Mouse (Mus musculus) neural tube, embryonic 12.5 days (tissue): Measurements from ENCODE around the gene Tor1aip1. TPM values are rescaled to one million over a fixed set of nuclear protein-coding genes. Genes with fewer than 3 reads are reported as not detected.
"Not testable (repeated sequence)": the region's sequence is repeated elsewhere in the genome, so short reads cannot be mapped to it uniquely, and the experiment has no call there.

ENCODE experiments used
- ATAC-seq: fragments of 200-750 bp; cut with Nextera tagmentation; 2 replicates; pipeline ENCODE4 v1.8.0; 2017; ENCODE audit warnings: low read depth, mild to moderate bottlenecking, moderate TSS enrichment, moderate library complexity; ENCODE audit not compliant: low FRiP score
- H3K27ac ChIP-seq: fragments of 300-500 bp; sonication (generic); 2 replicates; pipeline ENCODE4 v1.5.1; 2016
- H3K27me3 ChIP-seq: fragments of 300-500 bp; sonication (generic); replicated peaks from 2 replicates; pipeline ENCODE4 v1.6.1; 2016; ENCODE audit warnings: mild to moderate bottlenecking
- H3K36me3 ChIP-seq: fragments of 300-500 bp; sonication (generic); 2 replicates; pipeline ENCODE4 v1.6.1; 2016; ENCODE audit warnings: mild to moderate bottlenecking
- H3K4me1 ChIP-seq: fragments of 300-500 bp; sonication (generic); 2 replicates; pipeline ENCODE4 v1.6.1; 2016
- H3K4me2 ChIP-seq: fragments of 300-500 bp; sonication (generic); replicated peaks from 2 replicates; pipeline ENCODE4 v1.6.1; 2016; ENCODE audit warnings: mild to moderate bottlenecking
- H3K4me3 ChIP-seq: fragments of 300-500 bp; sonication (generic); 2 replicates; pipeline ENCODE4 v1.5.1; 2016
- H3K9ac ChIP-seq: fragments of 300-500 bp; sonication (generic); 2 replicates; pipeline ENCODE4 v1.6.1; 2016; ENCODE audit warnings: mild to moderate bottlenecking
- H3K9me3 ChIP-seq: fragments of 300-500 bp; sonication (generic); 2 replicates; pipeline ENCODE4 v1.6.1; 2016; ENCODE audit warnings: mild to moderate bottlenecking
- WGBS: fragments of 180-500 bp; shearing (Covaris S2); methylation state at CpG from one replicate; pipeline ENCODE4 v1.1.7; 2016; 5-methylcytosine and 5-hydroxymethylcytosine counted together
- polyA plus RNA-seq: library from polyadenylated mRNA; unstranded; fragments of >200 nt; fragmentation: Nextera tagmentation; extraction: Ambion mirVana; gene quantifications from 2 replicates; pipeline ENCODE4 v1.2.1, GENCODE M21; 2016

The Tor1aip1 gene
- polyA plus RNA-seq, 1 experiment from 2014 or later, result 28.0 TPM

DNA sequence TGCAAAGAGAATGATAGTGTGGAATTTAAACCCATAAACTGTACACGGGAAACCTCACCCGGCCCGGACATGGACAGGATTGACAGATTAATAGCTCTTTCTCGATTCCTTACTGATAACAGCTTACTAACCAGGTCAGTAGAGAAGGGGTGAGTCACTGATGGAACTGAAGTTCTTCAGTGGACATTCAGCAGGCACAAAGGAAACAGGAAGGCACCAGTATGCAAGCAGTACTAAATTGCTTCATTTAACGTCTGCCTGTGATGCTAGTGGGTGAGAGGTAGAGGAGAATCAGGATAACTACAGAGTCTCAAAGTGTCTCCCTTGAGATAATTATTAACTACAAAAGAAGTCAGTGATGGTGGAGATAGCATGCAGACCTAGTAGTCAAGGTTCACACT is 7.9 kb upstream of the Tor1aip1 start:
- 83% methylated on average over 5 of the region's 5 CpGs for WGBS
- Histone ChIP-seq H3K27me3 (no peaks in the 10 kb centered on the region), H3K4me3 (no peak overlapping the region), H3K36me3 (peaks cover 26% of the 10 kb centered on the region), H3K9me3 (no peaks in the 10 kb centered on the region), H3K27ac (no peak overlapping the region), H3K4me2 (no peak overlapping the region), H3K9ac (no peak overlapping the region), H3K4me1 (peaks cover 12% of the 10 kb centered on the region)
- ATAC-seq, result no peak

DNA sequence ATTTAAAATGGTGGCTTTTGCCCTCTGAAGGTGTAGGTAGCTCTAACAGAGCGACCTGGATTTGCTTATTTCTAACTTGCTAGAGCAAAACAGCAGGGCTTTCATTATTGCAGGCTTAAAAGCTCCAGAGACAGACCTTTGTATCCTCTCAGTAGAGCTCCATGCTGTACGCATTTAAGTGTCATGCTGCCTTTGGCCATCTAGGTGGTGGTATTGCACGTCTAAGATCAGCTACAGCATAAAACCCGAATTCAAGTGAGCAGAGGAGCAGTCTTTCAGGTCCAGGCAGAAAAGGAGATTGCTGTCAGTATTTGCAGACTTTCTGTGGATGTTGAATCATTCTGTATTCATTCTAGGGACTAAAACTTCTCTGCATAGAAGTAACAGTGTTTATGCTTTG is 6.7 kb upstream of the Tor1aip1 start:
- Histone ChIP-seq H3K9ac (no peak overlapping the region), H3K36me3 (peaks cover 21% of the 10 kb centered on the region; the same call in 1 of the 2 replicates), H3K27me3 (no peaks in the 10 kb centered on the region), H3K4me1 (peaks cover 12% of the 10 kb centered on the region), H3K27ac (no peak overlapping the region), H3K4me2 (no peak overlapping the region), H3K9me3 (no peaks in the 10 kb centered on the region), H3K4me3 (no peak overlapping the region)
- ATAC-seq, result no peak
- WGBS, result 30% methylated on average over 4 of the region's 4 CpGs

GRCm38 (mm10) chr1:156042481-156042880 is 6.2 kb upstream of the Tor1aip1 start:
- 92% methylated on average over 5 of the region's 5 CpGs for WGBS
- peak overlapping the region; percentile 59; the same call in 1 of the 2 replicates for H3K4me2 ChIP-seq

GRCm38 (mm10) chr1:156041451-156042241 is 5.4 kb upstream of the Tor1aip1 start:
- H3K4me1 ChIP-seq, result peaks cover 12% of the 10 kb centered on the region
- ATAC-seq, result no peak
- H3K27me3 ChIP-seq, result no peaks in the 10 kb centered on the region
- peak overlapping the region; percentile 59 for H3K4me2 ChIP-seq
- H3K9ac ChIP-seq, result no peak overlapping the region
- H3K4me3 ChIP-seq, result peak overlapping the region; percentile 25
- peaks cover 14% of the 10 kb centered on the region; the same call in 1 of the 2 replicates for H3K36me3 ChIP-seq
- no peak overlapping the region for H3K27ac ChIP-seq
- 47% methylated on average over 7 of the region's 7 CpGs for WGBS
- H3K9me3 ChIP-seq, result no peaks in the 10 kb centered on the region

More at GRCm38 (mm10) chr1:156042481-156042880, 6.2 kb upstream of the Tor1aip1 start:
- no peaks in the 10 kb centered on the region for H3K9me3 ChIP-seq
- peaks cover 12% of the 10 kb centered on the region for H3K4me1 ChIP-seq
- no peak overlapping the region for H3K4me3 ChIP-seq
- H3K27me3 ChIP-seq, result no peaks in the 10 kb centered on the region
- ATAC-seq, result no peak
- no peak overlapping the region for H3K9ac ChIP-seq
- H3K36me3 ChIP-seq, result peaks cover 17% of the 10 kb centered on the region; the same call in 1 of the 2 replicates
- no peak overlapping the region for H3K27ac ChIP-seq

DNA sequence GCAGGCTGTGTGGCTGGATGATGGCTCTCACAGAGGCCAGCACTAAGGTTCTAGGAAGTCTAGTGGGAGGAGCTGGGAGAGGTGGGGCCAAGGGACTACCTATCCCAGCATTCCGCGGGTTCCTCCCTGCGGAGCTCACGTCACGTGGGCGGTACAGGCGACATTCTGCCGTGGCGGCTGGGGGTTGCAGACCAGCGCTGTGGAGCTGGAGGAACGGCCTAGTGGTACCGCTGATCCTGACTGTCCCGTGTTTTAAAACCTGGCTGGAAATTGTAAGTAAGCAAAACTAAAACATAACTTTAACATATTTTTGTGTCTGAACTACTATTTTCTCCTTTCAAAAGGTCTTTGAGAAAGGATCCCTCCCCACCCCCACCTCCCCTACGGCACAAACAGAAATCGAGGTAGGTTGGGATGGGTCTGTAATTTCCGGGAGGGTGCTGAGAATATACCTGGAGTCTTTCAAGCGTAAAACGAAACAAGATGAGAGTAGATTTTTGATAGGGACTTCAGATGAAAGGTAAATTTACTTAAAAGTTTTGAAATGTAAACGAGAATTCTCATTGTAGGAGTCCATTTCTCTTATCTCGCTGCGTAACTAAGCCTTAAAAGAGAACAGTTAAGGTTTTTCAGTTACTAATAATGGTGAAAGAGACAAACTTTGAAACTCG is 4.6 kb upstream of the Tor1aip1 start:
- Histone ChIP-seq H3K9me3 (no peaks in the 10 kb centered on the region), H3K27me3 (no peaks in the 10 kb centered on the region), H3K4me1 (peaks cover 12% of the 10 kb centered on the region), H3K4me3 (peak overlapping the region; percentile 47), H3K4me2 (peak overlapping the region; percentile 59), H3K27ac (no peak overlapping the region), H3K36me3 (peaks cover 8% of the 10 kb centered on the region; the same call in 1 of the 2 replicates), H3K9ac (peak overlapping the region; percentile 47; the same call in 1 of the 2 replicates)
- peak; percentile 83 for ATAC-seq
- 2% methylated on average over 22 of the region's 22 CpGs for WGBS

DNA sequence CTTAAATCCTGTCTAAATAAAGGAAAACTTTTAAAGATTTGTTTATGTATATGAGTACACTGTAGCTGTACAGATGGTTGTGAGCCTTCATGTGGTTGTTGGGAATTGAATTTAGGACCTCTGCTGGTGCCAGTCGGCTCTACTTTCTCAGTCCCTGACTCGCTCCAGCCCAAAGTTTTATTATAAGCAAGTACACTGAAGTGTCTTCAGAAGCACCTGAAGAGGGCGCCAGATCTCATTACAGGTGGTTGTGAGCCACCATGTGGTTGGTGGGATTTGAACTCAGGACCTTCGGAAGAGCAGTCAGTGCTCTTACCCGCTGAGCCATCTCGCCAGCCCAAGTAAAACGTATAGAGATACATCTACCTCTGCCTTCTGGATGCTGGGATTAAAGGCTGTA is 3.7 kb upstream of the Tor1aip1 start:
- not testable (repeated sequence) for H3K4me2 ChIP-seq, H3K27me3 ChIP-seq, H3K9ac ChIP-seq, H3K36me3 ChIP-seq, H3K4me3 ChIP-seq, H3K27ac ChIP-seq, H3K9me3 ChIP-seq, ATAC-seq
- WGBS, result 72% methylated on average over 7 of the region's 7 CpGs
- peaks cover 12% of the 10 kb centered on the region for H3K4me1 ChIP-seq

DNA sequence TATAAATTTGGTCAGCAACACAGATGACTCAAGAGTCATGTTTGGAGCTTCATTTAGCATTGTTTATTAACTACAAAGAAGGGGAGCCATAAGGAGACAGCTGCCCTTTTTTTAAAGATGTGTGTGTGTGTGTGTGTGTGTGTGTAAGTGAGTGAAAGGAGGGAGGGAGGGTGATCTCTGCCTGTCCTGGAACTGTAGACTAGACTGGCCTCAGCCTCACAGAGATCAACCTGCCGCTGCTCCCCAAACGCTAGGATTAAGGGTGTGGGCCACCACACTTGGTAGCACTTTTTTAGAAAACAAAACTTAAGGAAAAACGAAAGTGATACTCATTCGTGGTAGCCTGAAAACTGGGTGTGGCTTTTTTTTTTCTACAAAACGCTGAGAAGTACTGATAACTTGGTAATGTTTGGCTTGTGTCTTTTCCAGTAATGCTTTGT is 884 bp upstream of the Tor1aip1 start:
- no peak overlapping the region for H3K9ac ChIP-seq

DNA sequence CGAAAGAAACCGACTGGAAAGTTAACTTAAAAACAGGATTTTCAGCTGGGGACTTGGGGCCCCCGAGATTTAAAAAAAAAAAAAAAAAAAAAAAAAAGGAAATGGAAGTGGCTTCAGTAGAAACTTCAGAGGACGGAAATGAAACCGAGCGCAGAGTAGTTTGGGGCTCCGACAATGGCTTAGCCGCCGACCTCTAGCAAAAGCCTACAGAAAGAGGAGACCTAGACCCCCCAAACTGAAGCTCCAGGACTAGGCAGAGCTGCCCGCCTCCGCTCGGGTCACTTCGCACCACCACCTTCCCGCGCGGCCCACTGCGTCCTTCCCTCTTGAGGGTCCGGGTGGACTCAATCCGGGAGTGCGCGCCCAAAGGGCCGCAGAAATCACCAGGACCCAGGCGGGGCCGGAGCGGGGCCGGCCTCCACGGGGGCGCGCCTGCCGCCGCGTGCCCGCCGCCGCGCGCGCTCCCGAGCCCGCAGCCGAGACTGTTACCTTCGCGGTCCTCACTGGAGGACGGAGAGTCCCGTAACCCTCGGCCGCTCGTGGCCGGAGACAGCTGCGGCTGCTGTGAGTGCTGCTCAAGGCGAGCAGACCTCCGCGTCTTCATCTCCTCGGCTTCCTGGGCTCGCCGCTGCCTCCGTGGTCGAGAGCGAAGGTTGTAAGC is 881 bp downstream of the Tor1aip1 start, which contains the start of gene Tor1aip2:
Tor1aip2 (plus strand) TSS at position 135 of the 661 bp plus-strand sequence.
- peak within 1 kb of the TSS; percentile 72 for H3K4me2 ChIP-seq
- peak within 1 kb of the TSS; percentile 82 for H3K9ac ChIP-seq
- peak within 1 kb of the TSS; percentile 97 for H3K27ac ChIP-seq
- no peaks in the 10 kb centered on the region for H3K27me3 ChIP-seq
- peaks cover 8% of the 10 kb centered on the region for H3K4me1 ChIP-seq
- peaks cover 28% of the 10 kb centered on the region for H3K36me3 ChIP-seq
- peak; percentile 82 for ATAC-seq
- H3K4me3 ChIP-seq, result peak within 1 kb of the TSS; percentile 67
- no peaks in the 10 kb centered on the region for H3K9me3 ChIP-seq
- WGBS, result under 1% methylated on average over 59 of the region's 59 CpGs

More for the DNA sequence above, 884 bp upstream of the Tor1aip1 start:
- ATAC-seq, result no peak
- no peaks in the 10 kb centered on the region for H3K27me3 ChIP-seq
- no peak overlapping the region for H3K27ac ChIP-seq
- no peaks in the 10 kb centered on the region for H3K9me3 ChIP-seq
- no peak overlapping the region for H3K4me3 ChIP-seq
- WGBS, result 66% methylated on average over 5 of the region's 5 CpGs
- H3K4me2 ChIP-seq, result peak overlapping the region; percentile 30; the same call in 1 of the 2 replicates
- peaks cover 16% of the 10 kb centered on the region for H3K4me1 ChIP-seq
- H3K36me3 ChIP-seq, result peaks cover 14% of the 10 kb centered on the region

- Histone ChIP-seq H3K4me2 (peak overlapping the region; percentile 72), H3K4me3 (peak overlapping the region; percentile 67), H3K4me1 (peaks cover 8% of the 10 kb centered on the region), H3K36me3 (peaks cover 30% of the 10 kb centered on the region), H3K9me3 (no peaks in the 10 kb centered on the region), H3K27me3 (no peaks in the 10 kb centered on the region), H3K27ac (no peak overlapping the region), H3K9ac (peak overlapping the region; percentile 47)
- 37% methylated on average over 1 of the region's 1 CpGs for WGBS
- no peak for ATAC-seq
Measured at GRCm38 (mm10) chr1:156034661-156035060, 1.6 kb downstream of the Tor1aip1 start.

GRCm38 (mm10) chr1:156033921-156034320 is 2.4 kb downstream of the Tor1aip1 start:
- Histone ChIP-seq H3K27me3 (no peaks in the 10 kb centered on the region), H3K9me3 (no peaks in the 10 kb centered on the region), H3K4me1 (peaks cover 8% of the 10 kb centered on the region), H3K27ac (no peak overlapping the region), H3K36me3 (peaks cover 35% of the 10 kb centered on the region), H3K4me2 (no peak overlapping the region), H3K9ac (no peak overlapping the region), H3K4me3 (no peak overlapping the region)
- no peak for ATAC-seq
- 92% methylated on average over 7 of the region's 7 CpGs for WGBS

GRCm38 (mm10) chr1:156028340-156028975 is 7.8 kb downstream of the Tor1aip1 start:
- H3K4me1 ChIP-seq, result no peaks in the 10 kb centered on the region
- ATAC-seq, result no peak

More at GRCm38 (mm10) chr1:156028340-156028975, 7.8 kb downstream of the Tor1aip1 start:
- Histone ChIP-seq H3K36me3 (peaks cover 42% of the 10 kb centered on the region), H3K27me3 (no peaks in the 10 kb centered on the region), H3K4me3 (no peak overlapping the region), H3K27ac (no peak overlapping the region), H3K4me2 (no peak overlapping the region), H3K9ac (no peak overlapping the region), H3K9me3 (no peaks in the 10 kb centered on the region)
- 96% methylated on average over 4 of the region's 4 CpGs for WGBS
